Mouse (Mus musculus) cortical plate, adult 2 months (tissue): ENCODE measurements around the gene Prl7d1. TPM values are rescaled to one million over a fixed set of nuclear protein-coding genes. Genes with fewer than 3 reads are reported as not detected.
"Not testable (repeated sequence)": the region's sequence is repeated elsewhere in the genome, so short reads cannot be mapped to it uniquely, and the experiment has no call there.

Experiments
- H3K27ac ChIP-seq: fragments of 200-500 bp; 2 replicates; pipeline ENCODE4 v1.5.1; 2012; ENCODE audit warnings: low read length, control low read depth, inconsistent platforms; ENCODE audit not compliant: insufficient read depth
- H3K4me1 ChIP-seq: fragments of 200-500 bp; 2 replicates; pipeline ENCODE4 v1.6.1; 2011; ENCODE audit warnings: low read length; ENCODE audit not compliant: control insufficient read depth, insufficient read depth
- H3K4me3 ChIP-seq: fragments of 200-500 bp; 2 replicates; pipeline ENCODE4 v1.5.1; 2011; ENCODE audit warnings: mild to moderate bottlenecking, low read length, control low read depth; ENCODE audit not compliant: insufficient read depth
- CTCF ChIP-seq: fragments of 200-500 bp; IDR thresholded peaks from 2 replicates; pipeline ENCODE4 v1.5.1; 2011; ENCODE audit warnings: mild to moderate bottlenecking, control low read depth, low read length; ENCODE audit not compliant: insufficient read depth; ENCODE audit errors: extremely low read depth
- POLR2A ChIP-seq: fragments of 200-500 bp; IDR thresholded peaks from 2 replicates; pipeline ENCODE4 v1.6.1; 2011; ENCODE audit warnings: mild to moderate bottlenecking, low read length, control low read depth; ENCODE audit not compliant: insufficient read depth; ENCODE audit errors: extremely low read depth
- polyA plus RNA-seq: library from polyadenylated mRNA; depleted of rRNA; stranded (reverse); fragments of >200 nt; gene quantifications from 2 replicates; pipeline ENCODE4 v1.2.3, GENCODE M21; 2012; rRNA removed

Gene Prl7d1
- polyA plus RNA-seq, result not detected in 2 replicates

- Histone ChIP-seq H3K4me3 (no peak within 1 kb of the TSS), H3K4me1 (no peaks in the 10 kb centered on the region), H3K27ac (no peak within 1 kb of the TSS)
- no peak for TF ChIP-seq POLR2A
- TF ChIP-seq CTCF, result no peak
Measured at GRCm38 (mm10) chr13:27716636-27717035, at the start of gene Prl7d1. Gene Prl7d1 (minus strand): TSS chr13:27716736.

- Histone ChIP-seq H3K27ac (no peak overlapping the region), H3K4me1 (no peaks in the 10 kb centered on the region), H3K4me3 (no peak overlapping the region)
- TF ChIP-seq CTCF (no peak), POLR2A (no peak)
Measured at GRCm38 (mm10) chr13:27734512-27735186, 18.1 kb upstream of the Prl7d1 start.

GRCm38 (mm10) chr13:27730286-27730959 is 13.9 kb upstream of the Prl7d1 start:
- H3K4me1 ChIP-seq, H3K27ac ChIP-seq, H3K4me3 ChIP-seq: not testable (repeated sequence)

GRCm38 (mm10) chr13:27725057-27725456 is 8.5 kb upstream of the Prl7d1 start:
- not testable (repeated sequence) for H3K27ac ChIP-seq, H3K4me3 ChIP-seq, H3K4me1 ChIP-seq

- TF ChIP-seq POLR2A, result no peak
- TF ChIP-seq CTCF, result no peak
- Histone ChIP-seq H3K27ac (no peak overlapping the region), H3K4me1 (no peaks in the 10 kb centered on the region), H3K4me3 (no peak overlapping the region)
Measured at GRCm38 (mm10) chr13:27706521-27706920, 10.0 kb downstream of the Prl7d1 start.

- TF ChIP-seq POLR2A (no peak), CTCF (no peak)
- Histone ChIP-seq H3K4me1 (no peaks in the 10 kb centered on the region), H3K27ac (no peak within 1 kb of the TSS)
Measured at GRCm38 (mm10) chr13:27667936-27668335, 48.6 kb downstream of the Prl7d1 start, which contains the start of gene Prl7a2. Gene Prl7a2 (minus strand): TSS chr13:27668036.

GRCm38 (mm10) chr13:27660747-27661146 is 55.8 kb downstream of the Prl7d1 start:
- Histone ChIP-seq H3K4me1 (no peaks in the 10 kb centered on the region), H3K4me3 (no peak overlapping the region), H3K27ac (no peak overlapping the region)
- TF ChIP-seq CTCF (no peak), POLR2A (no peak)

More at GRCm38 (mm10) chr13:27667936-27668335, 48.6 kb downstream of the Prl7d1 start, which contains the start of gene Prl7a2:
- no peak within 1 kb of the TSS for H3K4me3 ChIP-seq

Other genes starting within 250 kb of the Prl7d1 start
- gene Prl8a8, start 203.5 kb downstream of the Prl7d1 start, polyA plus RNA-seq, result not detected in 2 replicates
- not detected in 2 replicates for gene Prl8a9, start 152.1 kb downstream of the Prl7d1 start, polyA plus RNA-seq
- gene Prl8a1, start 134.6 kb downstream of the Prl7d1 start, polyA plus RNA-seq, result not detected in 2 replicates
- gene Prl7b1, start 106.2 kb downstream of the Prl7d1 start, polyA plus RNA-seq, result not detected in 2 replicates
- gene Prl7a1, start 74.2 kb downstream of the Prl7d1 start, polyA plus RNA-seq, result not detected in 2 replicates
- gene Prl7a2, start 48.7 kb downstream of the Prl7d1 start, polyA plus RNA-seq, result 0.08 TPM in 1 of 2 replicates, not detected in the other
- gene Prl7c1, start 64.1 kb upstream of the Prl7d1 start, polyA plus RNA-seq, result not detected in 2 replicates
- gene Prl2a1, start 84.9 kb upstream of the Prl7d1 start, polyA plus RNA-seq, result not detected in 2 replicates
- gene Prl2c1, start 132.6 kb upstream of the Prl7d1 start, polyA plus RNA-seq, result not detected in 2 replicates